Mouse (Mus musculus) liver, adult (tissue): Measurements from ENCODE around the gene Rab39.

Experiments used
- GATA4 ChIP-seq: IDR thresholded peaks from 2 replicates; pipeline ENCODE4 v1.6.1; 2014; ENCODE audit warnings: mild to moderate bottlenecking, low read length; ENCODE audit not compliant: insufficient replicate concordance

Rab39 gene

GRCm38 (mm10) chr9:53665428-53665827 is 40.6 kb downstream of the Rab39 start:
- no peak for TF ChIP-seq GATA4

- TF ChIP-seq GATA4: no peak
These were observed 41.2 kb downstream of the Rab39 start for GRCm38 (mm10) chr9:53664819-53665218.

GRCm38 (mm10) chr9:53634796-53635195 is 71.2 kb downstream of the Rab39 start:
- no peak for TF ChIP-seq GATA4
